ENCODE assay signal across 11 mouse cellular contexts in genomic region chr5:147794711-147795532, GRCm38 (mm10).
DNase-seq lines count a peak whose midpoint lies in the region; TF ChIP-seq lines count a peak whose summit lies in the region.
"Had no signal": no experiment of that assay in that cellular context is flagged by ENCODE, and none has a peak within 500 bp of the region (broad histone marks: within the 10 kb centered on the region; RNA-seq: fewer than 3 reads in every experiment).

No protein-coding gene starts in this region.

- no peaks in the 10 kb centered on the region for H3K79me2 ChIP-seq in heart, adult 2 months (replicated peaks; ENCODE audit: control insufficient read depth, insufficient read depth, low read length)

- no peak overlapping the region for H3K9ac ChIP-seq in heart, adult 2 months (ENCODE audit: low read depth, low read length)
- H3K9ac ChIP-seq: hindbrain, embryonic 15.5 days had no signal

- intact Hi-C loops in heart, adult 2 months (cut with DNase I) = no loop called here
- intact Hi-C loops in heart, postnatal 10 days (cut with DNase I) = no loop called here
- intact Hi-C loops in left cerebral cortex, postnatal 14 days (cut with DNase I) = no loop called here

- H3K4me1 ChIP-seq in heart, adult 2 months (ENCODE audit: control insufficient read depth, insufficient read depth, low read length) = peaks cover 5% of the 10 kb centered on the region
- H3K4me1 ChIP-seq: hindbrain, embryonic 15.5 days had no signal

- TF ChIP-seq EP300 in heart, adult 2 months (IDR thresholded peaks at IDR 0.05; ENCODE audit: insufficient read depth, low read depth, low read length) = no peak

- 30% methylated on average over 17 of the region's 17 CpGs for WGBS in heart, adult 2 months

- no peak for TF ChIP-seq CTCF in heart, adult 2 months (IDR thresholded peaks at IDR 0.05)

- H3K27ac ChIP-seq in heart, adult 2 months = no peak overlapping the region
- H3K27ac ChIP-seq: hindbrain, embryonic 15.5 days; macrophage had no signal

- H3K36me3 ChIP-seq in heart, adult 2 months (ENCODE audit: control insufficient read depth, insufficient read depth, low read length) = no peaks in the 10 kb centered on the region
- H3K36me3 ChIP-seq: hindbrain, embryonic 15.5 days had no signal

- peak; percentile 27 for DNase-seq in kidney, postnatal 14 days
- DNase-seq in kidney, postnatal 25 days = no peak
- DNase-seq in heart, adult 2 months = peak; percentile 26 to 38
- peak; percentile 41 to 49 for DNase-seq in heart, postnatal 10 days
- peak; percentile 54 for DNase-seq in lung, postnatal 36 days
- no peak for DNase-seq in left cerebral cortex, postnatal 14 days (ENCODE audit: low spot score in 2 of 2)
- no peak for DNase-seq in cerebellum, adult 11 months
- no peak for DNase-seq in urinary bladder, adult 2 months (ENCODE audit: low spot score)
- DNase-seq: adrenal gland, postnatal 36 days had no signal

- H3K27me3 ChIP-seq in heart, adult 2 months (ENCODE audit: control insufficient read depth, insufficient read depth, low read length) = no peaks in the 10 kb centered on the region
- H3K27me3 ChIP-seq: hindbrain, embryonic 15.5 days had no signal

- H3K4me3 ChIP-seq in heart, adult 2 months = no peak overlapping the region
- H3K4me3 ChIP-seq: hindbrain, embryonic 15.5 days had no signal

- no peak for TF ChIP-seq POLR2A in heart, adult 2 months (IDR thresholded peaks at IDR 0.05; ENCODE audit: insufficient read depth, low read depth, low read length)

Comparison
In these comparisons a context has a peak if more than half of its experiments do, and no peak if none do; other contexts are left out.
1. DNase-seq: peak in kidney, postnatal 14 days (single experiment), heart, adult 2 months (2 of 2), heart, postnatal 10 days (2 of 2) and lung, postnatal 36 days (single experiment); none in kidney, postnatal 25 days (0 of 2), left cerebral cortex, postnatal 14 days (0 of 2), cerebellum, adult 11 months (single experiment) and urinary bladder, adult 2 months (single experiment).